Mouse (Mus musculus) liver, adult 2 months (tissue): ENCODE results near the gene Stag1. TPM values are rescaled to one million over a fixed set of nuclear protein-coding genes. Genes with fewer than 3 reads are reported as not detected.

Source experiments
- DNase-seq: peaks from one replicate; pipeline ENCODE4 v3.0.0-alpha.2; 2011; ENCODE audit warnings: low read depth, low spot score; ENCODE audit errors: extremely low read depth
- H3K27ac ChIP-seq: fragments of 200-500 bp; replicated peaks from 2 replicates; pipeline ENCODE4 v1.5.1; 2012; ENCODE audit warnings: low read depth, mild to moderate bottlenecking, control low read depth, inconsistent platforms, low read length; ENCODE audit not compliant: insufficient read depth
- H3K27me3 ChIP-seq: fragments of 200-500 bp; 2 replicates; pipeline ENCODE4 v1.6.1; 2012; ENCODE audit warnings: mild to moderate bottlenecking, moderate library complexity, low read length, inconsistent platforms; ENCODE audit not compliant: control insufficient read depth, insufficient read depth
- H3K36me3 ChIP-seq: fragments of 200-500 bp; 2 replicates; pipeline ENCODE4 v1.6.1; 2012; ENCODE audit warnings: low read length, inconsistent platforms; ENCODE audit not compliant: control insufficient read depth, insufficient read depth
- H3K4me1 ChIP-seq: fragments of 200-500 bp; 2 replicates; pipeline ENCODE4 v1.6.1; 2011; ENCODE audit warnings: low read length; ENCODE audit not compliant: control insufficient read depth, insufficient read depth
- H3K4me3 ChIP-seq: fragments of 200-500 bp; 2 replicates; pipeline ENCODE4 v1.5.1; 2011; ENCODE audit warnings: low read depth, mild to moderate bottlenecking, control low read depth, low read length, moderate library complexity; ENCODE audit not compliant: insufficient read depth
- H3K79me2 ChIP-seq: fragments of 200-500 bp; 2 replicates; pipeline ENCODE4 v1.6.1; 2012; ENCODE audit warnings: inconsistent platforms, mild to moderate bottlenecking, low read length, moderate library complexity; ENCODE audit not compliant: control insufficient read depth, insufficient read depth
- H3K9ac ChIP-seq: fragments of 200-500 bp; 2 replicates; pipeline ENCODE4 v1.6.1; 2012; ENCODE audit warnings: low read depth, mild to moderate bottlenecking, control low read depth, inconsistent platforms, low read length
- CTCF ChIP-seq: fragments of 200-500 bp; IDR thresholded peaks from 2 replicates; pipeline ENCODE4 v1.5.1; 2011; ENCODE audit warnings: low read depth, low read length, control low read depth
- POLR2A ChIP-seq: fragments of 200-500 bp; IDR thresholded peaks from 2 replicates; pipeline ENCODE4 v1.6.1; 2011; ENCODE audit warnings: low read length, control low read depth; ENCODE audit not compliant: insufficient read depth; ENCODE audit errors: extremely low read depth
- WGBS: fragments of 180-500 bp; shearing (Covaris S2); methylation state at CpG from one replicate; pipeline ENCODE4 v1.1.7; 2018; 5-methylcytosine and 5-hydroxymethylcytosine counted together
- polyA plus RNA-seq: library from polyadenylated mRNA; depleted of rRNA; stranded (reverse); fragments of >200 nt; gene quantifications from 2 replicates; pipeline ENCODE4 v1.2.3, GENCODE M21; 2012
- total RNA-seq: library from RNA; depleted of rRNA; stranded (reverse); fragments of >200 nt; gene quantifications from 2 replicates; pipeline ENCODE4 v1.2.3, GENCODE M21; 2014

The Stag1 gene
- total and polyA plus RNA-seq, 2 experiments: 1.4 to 23.0 TPM

- TF ChIP-seq CTCF: no peak
- TF ChIP-seq POLR2A: no peak
- no peak overlapping the region for H3K4me3 ChIP-seq
- H3K9ac ChIP-seq: no peak overlapping the region
- no peak for DNase-seq
- H3K36me3 ChIP-seq: no peaks in the 10 kb centered on the region
- no peaks in the 10 kb centered on the region for H3K27me3 ChIP-seq
- peaks cover 2% of the 10 kb centered on the region; the same call in 1 of the 2 replicates for H3K79me2 ChIP-seq
- WGBS: 90% methylated on average over 3 of the region's 3 CpGs
- H3K4me1 ChIP-seq: no peaks in the 10 kb centered on the region; the same call in 1 of the 2 replicates
- H3K27ac ChIP-seq: no peak overlapping the region
Observed at GRCm38 (mm10) chr9:100654104-100654503, 56.5 kb downstream of the Stag1 start.

GRCm38 (mm10) chr9:100656058-100656457 lies 58.5 kb downstream of the Stag1 start:
- Histone ChIP-seq H3K4me3 (no peak overlapping the region), H3K79me2 (peaks cover 3% of the 10 kb centered on the region; the same call in 1 of the 2 replicates), H3K4me1 (no peaks in the 10 kb centered on the region; the same call in 1 of the 2 replicates), H3K27ac (no peak overlapping the region), H3K27me3 (no peaks in the 10 kb centered on the region), H3K36me3 (no peaks in the 10 kb centered on the region), H3K9ac (no peak overlapping the region)
- 64% methylated on average over 4 of the region's 4 CpGs for WGBS
- DNase-seq: peak; percentile 43
- TF ChIP-seq CTCF (no peak), POLR2A (no peak)

- H3K9ac ChIP-seq: no peak overlapping the region
- H3K4me1 ChIP-seq: no peaks in the 10 kb centered on the region; the same call in 1 of the 2 replicates
- H3K27ac ChIP-seq: no peak overlapping the region
- H3K27me3 ChIP-seq: no peaks in the 10 kb centered on the region
- H3K4me3 ChIP-seq: no peak overlapping the region
- no peak for DNase-seq
- peaks cover 13% of the 10 kb centered on the region; the same call in 1 of the 2 replicates for H3K79me2 ChIP-seq
- no peak for TF ChIP-seq CTCF
- H3K36me3 ChIP-seq: no peaks in the 10 kb centered on the region
Observed at GRCm38 (mm10) chr9:100660587-100660986, 63.0 kb downstream of the Stag1 start.

- no peaks in the 10 kb centered on the region for H3K27me3 ChIP-seq
- 94% methylated on average over 4 of the region's 4 CpGs for WGBS
- H3K27ac ChIP-seq: no peak overlapping the region
Observed at GRCm38 (mm10) chr9:100663473-100664134, 66.0 kb downstream of the Stag1 start.

GRCm38 (mm10) chr9:100670151-100670550 lies 72.6 kb downstream of the Stag1 start:
- peaks cover 5% of the 10 kb centered on the region; the same call in 1 of the 2 replicates for H3K79me2 ChIP-seq
- H3K9ac ChIP-seq: no peak overlapping the region
- no peaks in the 10 kb centered on the region for H3K36me3 ChIP-seq
- no peak for DNase-seq
- WGBS: 85% methylated on average over 5 of the region's 5 CpGs
- H3K4me1 ChIP-seq: peaks cover 3% of the 10 kb centered on the region; the same call in 1 of the 2 replicates
- TF ChIP-seq POLR2A (no peak), CTCF (no peak)
- H3K27ac ChIP-seq: no peak overlapping the region
- H3K27me3 ChIP-seq: no peaks in the 10 kb centered on the region
- H3K4me3 ChIP-seq: no peak overlapping the region

More at GRCm38 (mm10) chr9:100663473-100664134, 66.0 kb downstream of the Stag1 start:
- Histone ChIP-seq H3K9ac (no peak overlapping the region), H3K79me2 (peaks cover 11% of the 10 kb centered on the region; the same call in 1 of the 2 replicates), H3K4me3 (no peak overlapping the region), H3K4me1 (no peaks in the 10 kb centered on the region), H3K36me3 (no peaks in the 10 kb centered on the region)
- DNase-seq: no peak
- no peak for TF ChIP-seq POLR2A
- no peak for TF ChIP-seq CTCF

- no peak overlapping the region for H3K4me3 ChIP-seq
- H3K4me1 ChIP-seq: no peaks in the 10 kb centered on the region
- DNase-seq: no peak
- peaks cover 6% of the 10 kb centered on the region; the same call in 1 of the 2 replicates for H3K79me2 ChIP-seq
- H3K9ac ChIP-seq: no peak overlapping the region
- no peaks in the 10 kb centered on the region for H3K27me3 ChIP-seq
- H3K36me3 ChIP-seq: no peaks in the 10 kb centered on the region
- no peak overlapping the region for H3K27ac ChIP-seq
- TF ChIP-seq POLR2A: no peak
- no peak for TF ChIP-seq CTCF
Observed at GRCm38 (mm10) chr9:100679036-100679435, 81.4 kb downstream of the Stag1 start.
